Mouse (Mus musculus) retina, postnatal 7 days (tissue): Measurements from ENCODE around the gene Cdc34b.

Experiments
- DNase-seq: peaks from one replicate; pipeline ENCODE4 v3.0.0-alpha.2; 2012; ENCODE audit warnings: low read depth, low spot score

Gene Cdc34b

GRCm38 (mm10) chr11:94732773-94733172 lies 8.8 kb upstream of the Cdc34b start:
- no peak for DNase-seq

- no peak for DNase-seq
These were observed 5.8 kb upstream of the Cdc34b start for GRCm38 (mm10) chr11:94735746-94736145.

- DNase-seq: no peak
These were observed 11.5 kb downstream of the Cdc34b start for GRCm38 (mm10) chr11:94752946-94753713.

- DNase-seq: no peak
These were observed 18.3 kb downstream of the Cdc34b start for GRCm38 (mm10) chr11:94759916-94760315.

GRCm38 (mm10) chr11:94760364-94760763 lies 18.8 kb downstream of the Cdc34b start:
- DNase-seq: no peak

- no peak for DNase-seq
These were observed 19.2 kb downstream of the Cdc34b start for GRCm38 (mm10) chr11:94760799-94761198.

- no peak for DNase-seq
These were observed 20.7 kb downstream of the Cdc34b start for GRCm38 (mm10) chr11:94762281-94762680.

GRCm38 (mm10) chr11:94762775-94763174 lies 21.2 kb downstream of the Cdc34b start:
- no peak for DNase-seq

- no peak for DNase-seq
These were observed 25.7 kb downstream of the Cdc34b start for GRCm38 (mm10) chr11:94767241-94767640.

- no peak for DNase-seq
These were observed 30.9 kb downstream of the Cdc34b start for GRCm38 (mm10) chr11:94772363-94773055.

- no peak for DNase-seq
These were observed 32.3 kb downstream of the Cdc34b start for GRCm38 (mm10) chr11:94773851-94774250.

GRCm38 (mm10) chr11:94774887-94775497 lies 33.4 kb downstream of the Cdc34b start:
- DNase-seq: no peak

- DNase-seq: no peak
These were observed 41.0 kb downstream of the Cdc34b start, which contains the start of gene Tmem92 for GRCm38 (mm10) chr11:94782603-94783002. Gene Tmem92 (minus strand): TSS chr11:94782703.

GRCm38 (mm10) chr11:94785247-94785646 lies 43.7 kb downstream of the Cdc34b start:
- DNase-seq: peak; percentile 75

GRCm38 (mm10) chr11:94791700-94792099 lies 50.1 kb downstream of the Cdc34b start:
- DNase-seq: no peak
